Mouse (Mus musculus) cerebellum, adult 11 months (tissue): Measurements from ENCODE around the gene Mtx1.
"Not testable (repeated sequence)": the region's sequence is repeated elsewhere in the genome, so short reads cannot be mapped to it uniquely, and the experiment has no call there.

Experiments
- DNase-seq: peaks from one replicate; pipeline ENCODE4 v3.0.0; 2022

Gene Mtx1

GRCm38 (mm10) chr3:89181749-89182500 lies 45.0 kb downstream of the Mtx1 start:
- no peak for DNase-seq

DNA sequence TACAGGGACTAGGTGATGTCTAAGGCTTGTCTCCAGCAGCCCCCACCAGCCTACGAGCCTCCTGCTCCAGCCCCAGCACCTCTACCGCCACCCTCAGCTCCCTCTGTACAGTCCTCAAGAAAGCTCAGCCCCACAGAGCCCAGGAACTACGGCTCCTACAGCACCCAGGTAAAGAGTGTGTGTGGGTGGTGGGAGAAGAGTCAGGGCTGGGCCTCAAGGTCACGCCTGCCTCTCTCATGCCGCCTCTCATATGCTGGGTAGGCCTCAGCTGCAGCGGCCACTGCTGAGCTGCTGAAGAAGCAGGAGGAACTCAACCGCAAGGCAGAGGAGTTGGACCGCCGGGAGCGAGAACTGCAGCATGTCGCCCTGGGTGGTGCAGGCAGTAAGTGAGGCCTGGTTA lies 47.8 kb downstream of the Mtx1 start:
- DNase-seq = no peak

GRCm38 (mm10) chr3:89178107-89178385 lies 48.8 kb downstream of the Mtx1 start:
- no peak for DNase-seq

DNA sequence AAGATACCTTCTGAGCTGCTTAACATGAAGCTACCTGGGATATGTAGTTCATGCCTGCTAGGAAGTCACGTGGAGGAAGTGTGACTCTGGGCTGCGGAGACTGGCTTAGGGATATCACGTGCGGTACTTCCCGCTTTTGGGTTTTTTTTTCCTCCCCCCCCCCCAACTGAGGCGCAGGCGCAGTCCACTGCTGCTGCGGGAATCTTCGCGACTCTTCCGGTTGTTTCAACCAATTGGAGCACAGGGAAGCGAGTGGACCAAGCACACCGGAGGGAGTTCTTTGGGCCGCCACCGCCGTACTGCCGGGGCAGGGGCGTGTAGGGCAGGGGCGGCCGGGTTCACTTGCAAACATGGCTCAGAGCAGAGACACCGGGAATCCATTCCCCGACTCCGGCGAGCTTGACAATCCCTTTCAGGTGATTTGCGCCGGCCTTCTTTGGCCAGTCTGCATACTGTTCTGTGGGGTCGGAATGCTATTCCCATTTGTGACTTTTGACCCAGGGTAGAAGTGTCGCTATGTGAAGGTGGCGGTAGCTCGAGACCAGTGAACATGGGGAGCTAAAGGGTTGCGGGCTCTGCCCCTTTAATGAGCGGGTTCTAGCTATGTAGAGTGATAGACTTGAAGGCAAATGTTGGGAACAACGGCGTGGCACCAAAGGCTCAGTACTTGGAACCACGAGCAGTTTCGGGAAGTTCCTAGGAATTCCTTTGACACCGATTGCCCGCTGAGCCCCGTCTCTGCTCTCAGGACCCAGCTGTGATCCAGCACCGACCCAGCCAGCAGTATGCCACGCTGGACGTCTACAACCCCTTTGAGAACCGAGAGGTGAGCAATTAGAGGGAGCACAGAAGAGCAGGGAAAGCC lies 49.4 kb downstream of the Mtx1 start, which contains the start of gene Scamp3:
Gene Scamp3, plus strand, starts transcription at position 232 of the 865 bp plus-strand sequence.
- peak; percentile 83 for DNase-seq

DNA sequence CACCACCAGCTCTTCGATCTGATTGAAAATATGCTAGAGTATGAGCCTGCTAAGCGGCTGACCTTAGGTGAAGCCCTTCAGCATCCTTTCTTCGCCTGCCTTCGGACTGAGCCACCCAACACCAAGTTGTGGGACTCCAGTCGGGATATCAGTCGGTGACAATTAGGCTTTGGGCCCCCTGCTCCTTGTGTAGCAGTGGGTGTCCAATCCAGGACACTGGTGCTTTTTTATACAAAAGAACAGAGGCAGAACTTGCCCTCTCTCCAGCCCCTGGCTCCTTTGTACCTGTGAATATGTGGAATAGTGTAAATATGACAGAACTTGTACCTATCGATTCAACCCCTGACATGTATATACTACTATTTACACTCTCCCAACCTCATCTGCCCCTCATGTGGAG lies 50.5 kb downstream of the Mtx1 start:
- DNase-seq = no peak

DNA sequence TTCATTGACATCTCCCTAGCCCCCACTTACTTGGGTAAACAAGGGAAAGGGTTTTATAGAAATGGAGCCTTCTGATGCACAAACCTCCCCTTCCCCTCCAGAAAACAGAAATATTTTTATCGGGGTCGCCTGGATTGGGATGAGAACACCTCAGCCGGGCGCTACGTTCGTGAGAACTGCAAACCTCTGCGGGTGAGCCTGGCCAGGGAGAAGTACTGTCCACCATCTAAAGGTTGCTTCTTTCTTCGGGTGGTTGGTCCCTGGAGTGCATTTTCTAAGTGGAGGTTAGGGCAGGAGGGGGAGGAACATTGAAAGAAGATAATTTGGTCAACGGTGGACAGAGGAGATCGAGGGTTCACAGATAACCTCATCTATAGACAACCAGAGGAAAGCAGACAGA lies 51.3 kb downstream of the Mtx1 start:
- DNase-seq = no peak

GRCm38 (mm10) chr3:89174844-89175243 lies 52.0 kb downstream of the Mtx1 start:
- no peak for DNase-seq

DNA sequence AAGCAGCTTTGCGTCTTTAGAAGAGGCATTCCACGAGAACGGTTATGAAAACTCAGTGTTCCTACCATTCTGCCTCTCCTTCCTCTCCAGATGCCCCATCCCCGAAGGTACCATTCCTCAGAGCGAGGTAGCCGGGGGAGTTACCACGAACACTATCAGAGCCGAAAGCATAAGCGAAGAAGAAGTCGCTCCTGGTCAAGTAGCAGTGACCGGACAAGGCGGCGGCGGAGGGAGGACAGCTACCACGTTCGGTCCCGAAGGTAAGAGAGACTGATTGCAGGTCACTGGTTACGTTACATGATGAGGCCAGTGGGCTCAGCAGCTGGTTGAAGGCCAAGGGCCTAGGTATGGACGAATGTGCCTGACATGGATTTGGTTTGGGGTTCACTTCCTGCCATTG lies 59.9 kb downstream of the Mtx1 start:
- DNase-seq = no peak

GRCm38 (mm10) chr3:89165268-89165870 lies 61.5 kb downstream of the Mtx1 start:
- DNase-seq = no peak

DNA sequence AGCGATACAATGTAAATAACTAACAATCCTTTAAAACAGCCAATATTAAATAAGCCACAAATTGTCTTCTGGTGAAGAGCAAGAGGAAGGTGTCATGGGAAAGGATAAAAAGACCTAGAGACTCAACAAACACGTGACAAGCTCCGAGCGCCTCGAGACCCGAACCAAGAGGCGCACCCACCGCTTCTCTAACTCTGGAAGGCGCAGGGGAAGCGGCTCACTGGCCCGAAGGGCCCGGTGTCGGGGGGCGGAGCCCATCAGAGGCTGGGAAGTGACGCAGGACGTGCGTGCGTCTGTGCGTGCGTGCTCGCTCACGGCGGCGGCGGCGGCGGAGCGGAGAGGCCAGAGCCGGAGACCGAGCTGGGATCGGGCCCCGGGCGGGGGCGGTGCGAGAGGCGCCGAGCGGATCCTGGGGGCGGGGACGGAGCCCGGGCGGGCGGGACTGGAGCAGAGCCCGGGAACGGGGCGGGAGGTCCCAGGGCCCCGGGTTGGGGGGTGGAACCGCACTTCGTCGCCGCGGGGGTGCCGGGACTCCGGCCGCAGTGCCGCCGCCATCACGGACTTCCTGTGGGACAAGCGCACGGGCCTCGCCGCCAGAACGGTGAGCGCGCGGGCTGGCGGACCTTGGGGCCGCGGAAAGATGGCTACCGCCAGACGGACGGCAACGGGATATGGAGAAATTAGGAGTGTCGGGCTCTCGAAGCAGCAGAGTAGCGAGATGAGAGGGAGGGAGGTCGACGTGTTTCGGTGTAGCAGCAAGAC lies 62.2 kb downstream of the Mtx1 start, which contains the start of gene Clk2:
Gene Clk2, plus strand, starts transcription at position 290 of the 762 bp plus-strand sequence.
- peak; percentile 91 for DNase-seq

DNA sequence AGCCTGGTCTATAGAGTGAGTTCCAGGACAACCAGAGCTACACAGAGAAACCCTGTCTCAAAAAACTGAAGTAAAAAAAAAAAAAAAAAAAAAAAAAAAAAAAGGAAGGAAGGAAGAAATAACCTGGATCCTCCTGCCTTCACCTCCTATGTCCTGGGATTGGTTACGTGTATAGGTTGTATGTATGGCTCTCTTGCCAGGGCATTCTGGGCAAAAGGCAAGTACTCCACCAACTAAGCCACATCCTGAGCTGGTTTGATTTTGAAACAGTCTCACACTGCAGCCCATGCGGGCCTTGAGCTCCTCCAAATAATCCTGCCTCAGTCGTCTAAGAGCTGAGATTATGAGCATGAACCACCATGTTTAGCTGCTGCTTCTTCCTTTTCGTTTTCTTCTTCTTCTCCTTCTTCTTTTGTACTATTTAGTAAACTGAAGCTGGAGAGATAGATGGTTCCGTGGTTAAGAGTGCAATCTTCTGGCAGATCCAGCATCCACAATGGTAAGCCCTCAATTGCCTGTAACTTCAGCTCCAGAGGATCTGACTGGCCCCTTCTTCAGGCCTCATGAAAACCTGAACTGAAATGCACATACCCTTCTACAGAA lies 63.1 kb downstream of the Mtx1 start:
- no peak for DNase-seq

GRCm38 (mm10) chr3:89163123-89163522 lies 63.8 kb downstream of the Mtx1 start:
- DNase-seq = no peak

- DNase-seq = no peak
Measured at GRCm38 (mm10) chr3:89161786-89162185, 65.1 kb downstream of the Mtx1 start.

- not testable (repeated sequence) for DNase-seq
Measured at GRCm38 (mm10) chr3:89161207-89161606, 65.7 kb downstream of the Mtx1 start.

DNA sequence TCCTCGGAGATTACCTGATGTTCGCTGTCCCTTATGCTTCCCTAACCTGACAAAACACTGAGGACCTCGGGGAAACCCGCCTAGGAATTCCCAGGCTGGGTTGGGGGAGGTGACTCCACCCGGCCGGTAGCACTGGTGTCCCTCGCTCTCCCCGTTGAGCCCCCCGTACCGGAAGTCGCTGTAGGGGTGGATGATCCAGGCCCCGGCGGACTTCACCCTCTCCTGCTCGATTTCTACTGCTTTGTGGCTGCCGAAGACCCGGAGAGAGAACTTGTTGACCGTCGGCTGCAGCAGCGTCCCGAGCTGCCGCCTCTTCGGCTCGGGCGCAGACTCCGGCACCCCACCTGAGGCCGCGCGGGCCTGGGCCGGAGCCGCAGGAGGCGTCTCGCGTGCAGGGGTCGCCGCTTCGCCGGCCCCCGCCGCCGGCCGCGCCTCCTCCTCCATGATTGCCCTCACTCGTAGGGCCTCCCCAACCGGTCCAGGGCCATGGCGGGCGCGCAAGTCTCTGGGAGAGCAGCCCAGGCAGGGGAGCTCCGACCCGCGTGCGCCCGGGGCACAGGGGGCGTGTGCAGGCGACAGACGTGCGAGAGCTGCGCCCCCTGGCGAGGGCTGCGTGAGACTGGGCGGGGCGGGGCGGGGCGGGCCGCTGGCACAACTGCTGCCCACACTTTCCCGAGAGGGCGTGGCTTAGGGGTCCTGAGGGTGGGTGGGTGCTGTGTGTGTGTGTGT lies 67.1 kb downstream of the Mtx1 start, which contains the start of gene Hcn3:
Gene Hcn3, minus strand, starts transcription at position 581 of the 729 bp plus-strand sequence.
- DNase-seq = peak; percentile 49

GRCm38 (mm10) chr3:89159211-89159610 lies 67.7 kb downstream of the Mtx1 start:
- no peak for DNase-seq
